Mouse (Mus musculus) MEL (cell line): ENCODE data around the gene Lrba. TPM values are rescaled to one million over a fixed set of nuclear protein-coding genes. Genes with fewer than 3 reads are reported as not detected.

Experiments used
- DNase-seq: peaks from one replicate; pipeline ENCODE4 v3.0.0; 2011; ENCODE audit warnings: low read depth, low spot score
- H3K27ac ChIP-seq: 2 replicates; pipeline ENCODE4 v1.5.1; 2012; ENCODE audit warnings: low read depth, mild to moderate bottlenecking, control low read depth, low read length, moderate library complexity; ENCODE audit not compliant: control insufficient read depth
- H3K27me3 ChIP-seq, 2 experiments: fragments of 150-350 bp in 1 of 2; sonication (generic) in 1 of 2; 2 replicates each; pipeline ENCODE4 v1.6.1; 2012; ENCODE audit warnings: low read length in 2 of 2, mild to moderate bottlenecking in 2 of 2, improper control_type of control experiment in 1 of 2, moderate library complexity in 1 of 2; ENCODE audit not compliant: insufficient read depth in 2 of 2, control insufficient read depth in 1 of 2
- H3K36me3 ChIP-seq, 2 experiments: 2 replicates each; pipeline ENCODE4 v1.6.1; 2012 to 2014; ENCODE audit warnings: low read length in 2 of 2, improper control_type of control experiment in 1 of 2, inconsistent platforms in 1 of 2, mild to moderate bottlenecking in 1 of 2; ENCODE audit not compliant: insufficient read depth in 2 of 2, control insufficient read depth in 1 of 2
- H3K4me1 ChIP-seq, 2 experiments: fragments of 150-350 bp in 1 of 2; sonication (generic) in 1 of 2; 2 replicates each; pipeline ENCODE4 v1.6.1; 2012; ENCODE audit warnings: low read length in 2 of 2, improper control_type of control experiment in 1 of 2, mild to moderate bottlenecking in 1 of 2; ENCODE audit not compliant: insufficient read depth in 2 of 2, control insufficient read depth in 1 of 2
- H3K4me3 ChIP-seq, 2 experiments: fragments of 150-350 bp in 1 of 2; sonication (generic) in 1 of 2; 2 replicates each; pipeline ENCODE4 v1.5.1; 2012; ENCODE audit warnings: low read depth in 2 of 2, low read length in 2 of 2, mild to moderate bottlenecking in 2 of 2, moderate library complexity in 2 of 2, control low read depth in 1 of 2, improper control_type of control experiment in 1 of 2; ENCODE audit not compliant: control insufficient read depth in 1 of 2, insufficient read depth in 1 of 2
- H3K79me2 ChIP-seq: 2 replicates; pipeline ENCODE4 v1.6.1; 2012; ENCODE audit warnings: mild to moderate bottlenecking, low read length, moderate library complexity; ENCODE audit not compliant: control insufficient read depth, poor library complexity, insufficient read depth
- H3K9ac ChIP-seq: 2 replicates; pipeline ENCODE4 v1.6.1; 2012; ENCODE audit warnings: low read depth, mild to moderate bottlenecking, control low read depth, low read length, moderate library complexity; ENCODE audit not compliant: control insufficient read depth, poor library complexity, severe bottlenecking
- H3K9me3 ChIP-seq: fragments of 150-350 bp; sonication (generic); replicated peaks from 2 replicates; pipeline ENCODE4 v1.6.1; 2012; ENCODE audit warnings: mild to moderate bottlenecking, low read length, improper control_type of control experiment, moderate library complexity; ENCODE audit not compliant: insufficient read depth
- CTCF ChIP-seq, 3 experiments: IDR thresholded peaks in 2 of 3; conservative IDR thresholded peaks in 1 of 3; 2 replicates each; pipeline ENCODE4 v1.5.1; 2011 to 2012; ENCODE audit warnings: low read length in 3 of 3, low read depth in 2 of 3, mild to moderate bottlenecking in 2 of 3, improper control_type of control experiment in 1 of 3, inconsistent platforms in 1 of 3, mixed read lengths in 1 of 3, moderate library complexity in 1 of 3; ENCODE audit not compliant: control insufficient read depth in 1 of 3, insufficient read depth in 1 of 3, poor library complexity in 1 of 3, severe bottlenecking in 1 of 3
- E2F4 ChIP-seq: IDR thresholded peaks from 2 replicates; pipeline ENCODE4 v1.6.1; 2011; ENCODE audit warnings: low read depth, low read length, improper control_type of control experiment, borderline replicate concordance
- ELF1 ChIP-seq: IDR thresholded peaks from 2 replicates; pipeline ENCODE4 v1.6.1; 2014; ENCODE audit warnings: low read depth, mild to moderate bottlenecking, inconsistent platforms, low read length, improper control_type of control experiment, moderate library complexity
- EP300 ChIP-seq, 2 experiments: IDR thresholded peaks; 2 replicates each; pipeline ENCODE4 v1.6.1; 2011; ENCODE audit warnings: improper control_type of control experiment in 2 of 2, low read length in 2 of 2, low read depth in 1 of 2, mild to moderate bottlenecking in 1 of 2
- ETS1 ChIP-seq: IDR thresholded peaks from 2 replicates; pipeline ENCODE4 v1.6.1; 2012; ENCODE audit warnings: low read depth, mild to moderate bottlenecking, inconsistent platforms, low read length, improper control_type of control experiment, moderate library complexity
- GATA1 ChIP-seq: IDR thresholded peaks from 2 replicates; pipeline ENCODE4 v1.6.1; 2011; ENCODE audit warnings: low read depth, low read length, improper control_type of control experiment
- HCFC1 ChIP-seq: IDR thresholded peaks from 2 replicates; pipeline ENCODE4 v1.6.1; 2012; ENCODE audit warnings: low read depth, mild to moderate bottlenecking, inconsistent platforms, low read length, improper control_type of control experiment, moderate library complexity
- JUND ChIP-seq: IDR thresholded peaks from 2 replicates; pipeline ENCODE4 v1.6.1; 2011; ENCODE audit warnings: low read depth, mild to moderate bottlenecking, improper control_type of control experiment, low read length
- MAX ChIP-seq: IDR thresholded peaks from 2 replicates; pipeline ENCODE4 v1.6.1; 2011; ENCODE audit warnings: low read length, improper control_type of control experiment
- MAZ ChIP-seq: IDR thresholded peaks from 2 replicates; pipeline ENCODE4 v1.6.1; 2012; ENCODE audit warnings: low read depth, mild to moderate bottlenecking, inconsistent platforms, low read length, improper control_type of control experiment
- MEF2A ChIP-seq: IDR thresholded peaks from 2 replicates; pipeline ENCODE4 v1.6.1; 2014; ENCODE audit warnings: low read depth, mild to moderate bottlenecking, inconsistent platforms, low read length, improper control_type of control experiment; ENCODE audit not compliant: poor library complexity, insufficient replicate concordance, severe bottlenecking; ENCODE audit errors: extremely low read depth
- MYB ChIP-seq: IDR thresholded peaks from 2 replicates; pipeline ENCODE4 v1.6.1; 2011; ENCODE audit warnings: mild to moderate bottlenecking, low read depth, low read length, improper control_type of control experiment
- MYC ChIP-seq: IDR thresholded peaks from 2 replicates; pipeline ENCODE4 v1.6.1; 2011; ENCODE audit warnings: low read depth, mild to moderate bottlenecking, low read length, improper control_type of control experiment, moderate library complexity
- NELFE ChIP-seq: IDR thresholded peaks from 2 replicates; pipeline ENCODE4 v1.6.1; 2011; ENCODE audit warnings: low read depth, low read length, improper control_type of control experiment
- POLR2AphosphoS5 ChIP-seq: IDR thresholded peaks from 2 replicates; pipeline ENCODE4 v1.6.1; 2012; ENCODE audit warnings: low read depth, borderline replicate concordance, mild to moderate bottlenecking, inconsistent platforms, low read length, moderate library complexity, mixed read lengths
- RCOR1 ChIP-seq: IDR thresholded peaks from 2 replicates; pipeline ENCODE4 v1.6.1; 2012; ENCODE audit warnings: low read depth, mild to moderate bottlenecking, inconsistent platforms, low read length, improper control_type of control experiment
- SIN3A ChIP-seq: IDR thresholded peaks from 2 replicates; pipeline ENCODE4 v1.6.1; 2012; ENCODE audit warnings: low read length, improper control_type of control experiment, inconsistent platforms
- SMC3 ChIP-seq: IDR thresholded peaks from 2 replicates; pipeline ENCODE4 v1.6.1; 2011; ENCODE audit warnings: low read depth, low read length, improper control_type of control experiment
- TAL1 ChIP-seq: IDR thresholded peaks from 2 replicates; pipeline ENCODE4 v1.6.1; 2012; ENCODE audit warnings: mild to moderate bottlenecking, inconsistent platforms, low read length, moderate library complexity, mixed read lengths
- TBP ChIP-seq: IDR thresholded peaks from 2 replicates; pipeline ENCODE4 v1.8.0; 2011; ENCODE audit warnings: low read depth, low read length, improper control_type of control experiment
- TCF12 ChIP-seq: IDR thresholded peaks from 2 replicates; pipeline ENCODE4 v1.6.1; 2014; ENCODE audit warnings: low read depth, mild to moderate bottlenecking, inconsistent platforms, low read length, improper control_type of control experiment, moderate library complexity
- USF1 ChIP-seq: IDR thresholded peaks from 2 replicates; pipeline ENCODE4 v1.6.1; 2014; ENCODE audit warnings: low read depth, mild to moderate bottlenecking, inconsistent platforms, low read length, improper control_type of control experiment, moderate library complexity
- ZC3H11A ChIP-seq: IDR thresholded peaks from 2 replicates; pipeline ENCODE4 v1.6.1; 2012; ENCODE audit warnings: low read depth, mild to moderate bottlenecking, inconsistent platforms, low read length, improper control_type of control experiment
- ZNF384 ChIP-seq: IDR thresholded peaks from 2 replicates; pipeline ENCODE4 v1.6.1; 2012; ENCODE audit warnings: low read depth, mild to moderate bottlenecking, inconsistent platforms, low read length, improper control_type of control experiment
- polyA plus RNA-seq, 2 experiments: library from polyadenylated mRNA; stranded (reverse) in 1 of 2; unstranded in 1 of 2; fragments of >175 nt in 1 of 2; fragments of >200 nt in 1 of 2; gene quantifications; 2 replicates each; pipeline versions ENCODE4 v1.2.1 to v1.2.4; 2012; ENCODE audit warnings: low replicate concordance in 2 of 2, low read depth in 1 of 2; ENCODE audit not compliant: insufficient read length in 2 of 2, insufficient read depth in 1 of 2, missing spikeins in 1 of 2
- total RNA-seq: library from RNA; depleted of rRNA; stranded (reverse); fragments of 300-350 nt; gene quantifications from 2 replicates; pipeline ENCODE4 v1.2.3, GENCODE M21; 2012

Lrba gene
- total and polyA plus RNA-seq, 3 experiments = 10.9 to 17.9 TPM; not detected in 1

DNA sequence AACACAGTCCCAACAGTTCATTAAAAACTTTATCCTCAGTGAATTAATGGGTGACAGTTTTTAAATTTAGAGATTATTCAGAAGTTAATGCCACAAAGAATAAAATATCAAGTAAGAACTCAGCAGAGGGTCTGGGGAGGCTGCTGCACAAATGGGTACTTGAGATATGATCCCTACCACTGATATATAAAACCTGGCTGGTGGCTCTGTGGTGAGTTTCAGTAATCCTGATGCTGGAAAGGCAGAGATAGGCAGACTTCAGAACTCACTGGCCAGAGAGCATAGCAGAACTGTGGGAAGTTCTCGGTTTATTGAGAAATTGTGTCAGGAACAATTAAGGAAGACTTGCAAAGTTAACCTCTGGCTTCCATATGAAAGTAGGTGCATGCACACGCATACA is 199.3 kb downstream of the Lrba start:
- no peaks in the 10 kb centered on the region for H3K9me3 ChIP-seq
- DNase-seq = peak; percentile 55
- no peaks in the 10 kb centered on the region for H3K79me2 ChIP-seq
- H3K36me3 ChIP-seq = peaks cover 0 to 21% of the 10 kb centered on the region in 2 experiments; a peak in 2 of 4 replicates
- no peak overlapping the region for H3K4me3 ChIP-seq
- TF ChIP-seq TAL1 = peak; percentile 25; the same call in 1 of the 2 replicates
- TF ChIP-seq EP300 (IDR thresholded peaks at IDR 0.05; ENCODE audit: low read depth in 1 of 2, low read length in 2 of 2) = peak; percentile 80
- TF ChIP-seq NELFE = no peak
- TF ChIP-seq MEF2A = no peak
- no peak for TF ChIP-seq MAZ
- peak; percentile 85 for TF ChIP-seq GATA1
- TF ChIP-seq RCOR1 = peak; percentile 58
- TF ChIP-seq TCF12 = peak; percentile 86
- TF ChIP-seq ETS1 = peak; percentile 37; the same call in 1 of the 2 replicates
- TF ChIP-seq, all 39 proteins: peak for 6
- peaks cover 9 to 14% of the 10 kb centered on the region in 2 experiments for H3K4me1 ChIP-seq
- no peak overlapping the region for H3K9ac ChIP-seq
- H3K27ac ChIP-seq = no peak overlapping the region
- H3K27me3 ChIP-seq = no peaks in the 10 kb centered on the region

DNA sequence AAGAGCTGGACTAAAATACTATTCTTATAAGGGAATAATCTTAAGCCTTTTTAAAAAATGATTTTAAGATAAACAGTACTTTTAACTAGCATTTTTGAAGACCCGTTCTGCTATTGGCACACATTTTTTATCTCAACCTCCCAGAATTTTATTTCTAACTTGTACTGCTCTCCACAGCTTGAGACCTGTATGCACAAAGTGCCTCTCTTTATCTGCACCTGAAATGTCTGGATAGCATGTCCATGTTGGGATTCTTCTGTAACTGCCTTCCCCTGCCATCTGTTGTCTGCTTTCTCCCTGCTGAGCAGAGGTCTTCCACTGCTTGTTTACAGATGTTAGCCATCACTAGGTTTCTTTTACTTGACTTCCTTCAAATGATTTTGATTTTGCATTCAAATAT is 202.3 kb downstream of the Lrba start:
- Histone ChIP-seq H3K36me3 (peaks cover 0 to 21% of the 10 kb centered on the region in 2 experiments; a peak in 2 of 4 replicates), H3K79me2 (no peaks in the 10 kb centered on the region), H3K27me3 (no peaks in the 10 kb centered on the region), H3K9ac (no peak overlapping the region), H3K4me1 (peaks cover 9 to 14% of the 10 kb centered on the region in 2 experiments), H3K4me3 (no peak overlapping the region), H3K27ac (no peak overlapping the region), H3K9me3 (no peaks in the 10 kb centered on the region)
- TF ChIP-seq EP300 (IDR thresholded peaks at IDR 0.05; ENCODE audit: low read depth in 1 of 2, low read length in 2 of 2) (peak; percentile 42 to 55; a peak in 3 of 4 replicates), ELF1 (no peak), TCF12 (peak; percentile 56; the same call in 1 of the 2 replicates)
- TF ChIP-seq, all 39 proteins: peak for 2
- peak; percentile 34 for DNase-seq

DNA sequence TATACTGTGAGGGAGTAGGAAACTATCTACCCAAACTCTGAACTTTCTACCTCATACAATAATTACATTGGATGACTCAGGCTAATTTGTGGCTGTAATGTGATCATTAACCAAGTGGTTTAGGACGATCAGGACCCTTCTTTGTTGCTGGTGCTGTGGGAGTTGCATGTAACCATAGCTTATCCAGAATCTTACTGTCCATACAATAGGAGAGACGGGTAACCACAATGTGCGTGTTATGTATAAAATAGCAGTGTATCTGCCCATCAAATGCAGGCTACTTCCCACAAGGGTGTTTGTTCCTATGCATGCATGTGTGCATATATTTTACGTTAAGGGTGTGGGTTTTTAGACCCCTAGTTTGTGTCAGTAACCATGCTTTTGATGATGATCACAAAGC is 219.0 kb downstream of the Lrba start:
- Histone ChIP-seq H3K36me3 (peaks cover 0 to 3% of the 10 kb centered on the region in 2 experiments; a peak in 2 of 4 replicates), H3K79me2 (no peaks in the 10 kb centered on the region), H3K4me3 (no peak overlapping the region), H3K27ac (no peak overlapping the region), H3K9me3 (no peaks in the 10 kb centered on the region), H3K4me1 (no peaks in the 10 kb centered on the region), H3K9ac (no peak overlapping the region)
- no peak for DNase-seq
- TF ChIP-seq ZC3H11A (no peak), GATA1 (no peak), USF1 (no peak), SMC3 (no peak), JUND (no peak), ELF1 (no peak), ZNF384 (no peak), TBP (no peak), NELFE (no peak), MYB (no peak), MAX (no peak), MYC (no peak), HCFC1 (no peak), SIN3A (no peak), MAZ (no peak), ETS1 (no peak), TCF12 (no peak), POLR2AphosphoS5 (no peak), E2F4 (no peak), CTCF (IDR thresholded peaks at IDR 0.05 in 2 of 3, conservative IDR thresholded peaks at IDR 0.05 in 1 of 3; ENCODE audit: control insufficient read depth in 1 of 3, insufficient read depth in 1 of 3, low read depth in 2 of 3, low read length in 3 of 3, poor library complexity in 1 of 3, severe bottlenecking in 1 of 3) (no peak)
- TF ChIP-seq, all 39 proteins: peak for 0
- no peaks in the 10 kb centered on the region for H3K27me3 ChIP-seq
